Mouse (Mus musculus) embryonic stem cell, embryonic (primary cell): ENCODE data around the gene Phlpp1.

Source experiments
- CTCF ChIA-PET, 4 experiments: fragments of 300-600 bp in 2 of 4; fragments of 350-600 bp in 2 of 4; sonication (Branson Sonifier 250); formaldehyde crosslinking; loops; one replicate each; lab custom pipeline; 2022; ENCODE audit warnings: inconsistent platforms in 2 of 4; lab: Charles Lee
- POLR2A ChIA-PET, 4 experiments: fragments of 300-600 bp in 2 of 4; fragments of 350-600 bp in 2 of 4; sonication (Branson Sonifier 250); formaldehyde crosslinking; loops; one replicate each; lab custom pipeline; 2022; ENCODE audit warnings: antibody characterized with exemption in 4 of 4, inconsistent platforms in 1 of 4; lab: Charles Lee

The Phlpp1 gene

GRCm38 (mm10) chr1:106157961-106158515 is 13.5 kb upstream of the Phlpp1 start:
- POLR2A ChIA-PET, result interaction anchor here in 1 of 4 experiments (1.3 kb wide), 1 partner anchor 10 kb away, joined by 4 read pairs; no protein-coding TSS in a partner anchor
- CTCF ChIA-PET, result interaction anchor here in 2 of 4 experiments (0.6 to 1.3 kb wide), 2 partner anchors 14 to 87 kb away, joined by 3 read pairs; partner anchors contain the start of gene Phlpp1 (in 1 of the 2)

GRCm38 (mm10) chr1:106159667-106160066 is 11.9 kb upstream of the Phlpp1 start:
- ChIA-PET POLR2A (interaction anchor here in 3 of 4 experiments (0.6 to 2.4 kb wide), 4 partner anchors 10 to 1240 kb away, joined by 3 to 8 read pairs (median 4); partner anchors contain the start of gene Phlpp1 (in 2 of the 3)), CTCF (interaction anchor here in 1 of 4 experiments (1.2 kb wide), 1 partner anchor 11 kb away, joined by 3 read pairs; the partner anchor contains the start of gene Phlpp1)

GRCm38 (mm10) chr1:106160916-106161315 is 10.6 kb upstream of the Phlpp1 start:
- ChIA-PET POLR2A (interaction anchor here in 1 of 4 experiments (2.4 kb wide), 1 partner anchor 10 kb away, joined by 8 read pairs; the partner anchor contains the start of gene Phlpp1), CTCF (interaction anchor here in 1 of 4 experiments (1.2 kb wide), 1 partner anchor 9 kb away, joined by 3 read pairs; no protein-coding TSS in a partner anchor)

- ChIA-PET POLR2A (interaction anchor here in 2 of 4 experiments (1.2 to 1.4 kb wide), 3 partner anchors 9 to 499 kb away, joined by 3 to 5 read pairs (median 4); partner anchors contain the start of genes Phlpp1 (in 2 of the 2), Pign (in 1 of the 2) and Relch (in 1 of the 2)), CTCF (interaction anchor here in 2 of 4 experiments (0.6 to 1.8 kb wide), 2 partner anchors 11 to 349 kb away, joined by 3 to 9 read pairs; no protein-coding TSS in a partner anchor)
These were observed 9.0 kb upstream of the Phlpp1 start for GRCm38 (mm10) chr1:106162581-106162980.

GRCm38 (mm10) chr1:106163401-106163800 is 8.2 kb upstream of the Phlpp1 start:
- ChIA-PET CTCF (interaction anchor here in 1 of 4 experiments (1.8 kb wide), 1 partner anchor 12 kb away, joined by 9 read pairs; no protein-coding TSS in a partner anchor), POLR2A (interaction anchor here in 2 of 4 experiments (0.7 to 1.2 kb wide), 3 partner anchors 8 to 9 kb away, joined by 3 to 5 read pairs (median 3); partner anchors contain the start of gene Phlpp1 (in 2 of the 2))

GRCm38 (mm10) chr1:106164111-106164510 is 7.4 kb upstream of the Phlpp1 start:
- POLR2A ChIA-PET, result interaction anchor here in 1 of 4 experiments (0.7 to 1.0 kb wide), 3 partner anchors 8 to 115 kb away, joined by 3 read pairs; partner anchors contain the start of gene Phlpp1
- CTCF ChIA-PET, result interaction anchor here in 1 of 4 experiments (0.9 kb wide), 1 partner anchor 12 kb away, joined by 3 read pairs; no protein-coding TSS in a partner anchor

- ChIA-PET POLR2A (interaction anchor here in 2 of 4 experiments (0.7 to 1.6 kb wide), 3 partner anchors 11 to 111 kb away, joined by 3 to 4 read pairs (median 3); no protein-coding TSS in a partner anchor), CTCF (no interaction called here)
These were observed 3.6 kb upstream of the Phlpp1 start for GRCm38 (mm10) chr1:106168001-106168400.

GRCm38 (mm10) chr1:106168801-106169200 is 2.8 kb upstream of the Phlpp1 start:
- ChIA-PET POLR2A (interaction anchor here in 2 of 4 experiments (0.6 to 1.6 kb wide), 3 partner anchors 9 to 1173 kb away, joined by 3 to 13 read pairs (median 4); no protein-coding TSS in a partner anchor), CTCF (no interaction called here)

- CTCF ChIA-PET, result interaction anchor here in 2 of 4 experiments (1.5 to 2.3 kb wide), 3 partner anchors 109 to 220 kb away, joined by 4 to 9 read pairs (median 9); no protein-coding TSS in a partner anchor
- POLR2A ChIA-PET, result interaction anchor here in 3 of 4 experiments (0.6 to 2.3 kb wide), 9 partner anchors 10 to 1174 kb away, joined by 3 to 14 read pairs (median 3); partner anchors contain the start of gene Zcchc2 (in 1 of the 3)
These were observed 1.7 kb upstream of the Phlpp1 start for GRCm38 (mm10) chr1:106169741-106170265.

- CTCF ChIA-PET, result interaction anchor here in 2 of 4 experiments (0.6 to 1.2 kb wide), 6 partner anchors 17 to 482 kb away, joined by 3 to 6 read pairs (median 3); no protein-coding TSS in a partner anchor
- POLR2A ChIA-PET, result interaction anchor here in 3 of 4 experiments (0.7 to 3.0 kb wide), 22 partner anchors 8 to 587 kb away, joined by 3 to 16 read pairs (median 4); partner anchors contain the start of genes Kdsr (in 1 of the 3), Pign (in 1 of the 3), Relch (in 1 of the 3) and Tnfrsf11a (in 1 of the 3)
These were observed 864 bp downstream of the Phlpp1 start for GRCm38 (mm10) chr1:106172301-106172930.

GRCm38 (mm10) chr1:106172931-106173371 is 1.4 kb downstream of the Phlpp1 start:
- ChIA-PET CTCF (interaction anchor here in 1 of 4 experiments (0.6 to 1.0 kb wide), 3 partner anchors 21 to 411 kb away, joined by 3 read pairs; no protein-coding TSS in a partner anchor), POLR2A (interaction anchor here in 3 of 4 experiments (0.7 to 3.0 kb wide), 15 partner anchors 8 to 587 kb away, joined by 3 to 16 read pairs (median 4); partner anchors contain the start of genes Kdsr (in 1 of the 3), Pign (in 1 of the 3), Relch (in 1 of the 3) and Zcchc2 (in 1 of the 3))

- ChIA-PET CTCF (no interaction called here), POLR2A (interaction anchor here in 3 of 4 experiments (0.9 to 3.0 kb wide), 10 partner anchors 7 to 586 kb away, joined by 3 to 16 read pairs (median 4); partner anchors contain the start of genes Kdsr (in 1 of the 3) and Zcchc2 (in 1 of the 3))
These were observed 2.1 kb downstream of the Phlpp1 start for GRCm38 (mm10) chr1:106173621-106174156.

GRCm38 (mm10) chr1:106174598-106174997 is 3.0 kb downstream of the Phlpp1 start:
- POLR2A ChIA-PET, result interaction anchor here in 1 of 4 experiments (0.5 to 1.1 kb wide), 3 partner anchors 104 to 594 kb away, joined by 3 to 5 read pairs (median 4); no protein-coding TSS in a partner anchor
- CTCF ChIA-PET, result no interaction called here

- POLR2A ChIA-PET, result interaction anchor here in 2 of 4 experiments (1.0 to 1.5 kb wide), 2 partner anchors 15 kb away, joined by 3 read pairs; no protein-coding TSS in a partner anchor
- CTCF ChIA-PET, result no interaction called here
These were observed 3.8 kb downstream of the Phlpp1 start for GRCm38 (mm10) chr1:106175360-106175759.

- CTCF ChIA-PET, result interaction anchor here in 1 of 4 experiments (0.7 kb wide), 1 partner anchor 213 kb away, joined by 4 read pairs; no protein-coding TSS in a partner anchor
- POLR2A ChIA-PET, result interaction anchor here in 3 of 4 experiments (0.6 to 1.5 kb wide), 3 partner anchors 11 to 22 kb away, joined by 3 read pairs; no protein-coding TSS in a partner anchor
These were observed 5.2 kb downstream of the Phlpp1 start for GRCm38 (mm10) chr1:106176791-106177190.

GRCm38 (mm10) chr1:106177868-106178790 is 6.6 kb downstream of the Phlpp1 start:
- CTCF ChIA-PET, result interaction anchor here in 1 of 4 experiments (0.5 kb wide), 1 partner anchor 593 kb away, joined by 4 read pairs; no protein-coding TSS in a partner anchor
- POLR2A ChIA-PET, result no interaction called here
